Mouse (Mus musculus): ENCODE data around the gene Foxred1. TPM values are rescaled to one million over a fixed set of nuclear protein-coding genes. Genes with fewer than 3 reads are reported as not detected.
A peak's percentile ranks its signal among the peaks of the same experiment; 100 is the strongest.

The Foxred1 gene
- polyA plus RNA-seq, 1 experiment from 2014 or later: 36.8 TPM

DNA sequence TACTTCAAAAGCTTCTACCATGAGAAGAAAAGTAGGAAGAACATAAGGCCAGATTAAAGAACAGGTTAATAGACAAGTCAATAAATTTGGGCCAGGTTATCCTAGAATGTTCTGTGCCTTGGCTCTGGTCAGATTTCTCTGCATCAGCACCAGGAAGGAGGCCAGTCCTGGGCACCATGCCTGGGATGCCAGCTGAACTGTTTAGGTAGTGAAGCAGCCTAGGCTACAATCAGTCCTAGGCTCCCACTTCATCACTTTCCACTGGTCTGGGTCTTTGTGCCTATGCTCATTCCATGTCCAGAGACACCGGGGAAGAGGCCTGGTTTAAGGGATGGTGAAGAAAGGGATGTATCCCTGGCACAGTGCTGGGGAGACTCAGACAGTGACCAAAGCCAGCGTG, 6.4 kb downstream of the Foxred1 start:
- H3K27ac ChIP-seq: no peak overlapping the region
- H3K9me3 ChIP-seq (replicated peaks; ENCODE audit: low read length): no peaks in the 10 kb centered on the region
- peaks cover 41% of the 10 kb centered on the region for H3K36me3 ChIP-seq (ENCODE audit: insufficient read depth, low read length)
- no peaks in the 10 kb centered on the region for H3K27me3 ChIP-seq (ENCODE audit: insufficient read depth, low read length)
- WGBS: 96% methylated on average over 2 of the region's 2 CpGs
- H3K4me3 ChIP-seq (replicated peaks; ENCODE audit: low read depth, low read length): no peak overlapping the region
- H3K4me1 ChIP-seq (replicated peaks; ENCODE audit: insufficient read depth, low read length): peaks cover 7% of the 10 kb centered on the region; the same call in 1 of the 2 replicates
- H3K4me2 ChIP-seq (ENCODE audit: low read length): no peak overlapping the region
- ATAC-seq (replicated peaks; ENCODE audit: low FRiP score, low read depth) (no peak), DNase-seq (ENCODE audit: low spot score) (no peak)
- no peak for TF ChIP-seq CTCF (IDR thresholded peaks at IDR 0.05; ENCODE audit: low read depth)
- H3K9ac ChIP-seq (ENCODE audit: low read depth, low read length): no peak overlapping the region

GRCm38 (mm10) chr9:35203536-35203935, 7.3 kb downstream of the Foxred1 start:
- ATAC-seq (replicated peaks; ENCODE audit: low FRiP score, low read depth): no peak
- Histone ChIP-seq H3K9me3 (replicated peaks; ENCODE audit: low read length) (no peaks in the 10 kb centered on the region), H3K4me3 (replicated peaks; ENCODE audit: low read depth, low read length) (no peak overlapping the region), H3K4me2 (ENCODE audit: low read length) (no peak overlapping the region), H3K4me1 (replicated peaks; ENCODE audit: insufficient read depth, low read length) (peaks cover 7% of the 10 kb centered on the region; the same call in 1 of the 2 replicates), H3K9ac (ENCODE audit: low read depth, low read length) (no peak overlapping the region), H3K27me3 (ENCODE audit: insufficient read depth, low read length) (no peaks in the 10 kb centered on the region), H3K36me3 (ENCODE audit: insufficient read depth, low read length) (peaks cover 35% of the 10 kb centered on the region), H3K27ac (no peak overlapping the region)
- 58% methylated on average over 3 of the region's 3 CpGs for WGBS
- TF ChIP-seq CTCF (IDR thresholded peaks at IDR 0.05; ENCODE audit: low read depth): no peak
- DNase-seq (ENCODE audit: low spot score): no peak

DNA sequence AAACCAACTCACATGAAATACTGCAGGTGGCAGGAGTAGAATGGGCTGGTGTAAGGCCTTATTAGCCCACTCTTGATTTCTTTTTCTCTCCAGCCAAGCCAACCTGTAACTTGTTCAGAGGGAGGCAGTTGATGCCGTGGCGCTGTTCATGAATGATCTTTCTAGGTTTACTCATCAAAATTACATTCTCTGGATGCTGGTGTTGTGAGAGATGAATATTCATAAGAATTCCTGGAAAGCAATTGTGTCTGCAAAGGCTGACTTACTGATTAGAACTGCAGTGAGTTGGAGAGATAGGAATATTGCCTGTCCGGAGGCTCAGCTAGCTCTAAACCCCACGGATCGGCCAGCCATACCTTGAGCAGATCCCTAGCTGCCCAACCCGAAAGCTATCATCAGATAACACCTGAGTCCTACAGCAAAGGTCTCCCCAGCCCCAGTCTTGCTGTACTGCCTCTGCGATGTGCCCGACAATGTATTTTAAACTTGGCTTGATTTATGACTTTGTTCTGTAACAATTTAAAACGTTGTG, 10.3 kb downstream of the Foxred1 start:
- Histone ChIP-seq H3K9ac (ENCODE audit: low read depth, low read length) (peak overlapping the region; percentile 66; the same call in 1 of the 2 replicates), H3K27ac (no peak overlapping the region), H3K36me3 (ENCODE audit: insufficient read depth, low read length) (peaks cover 7% of the 10 kb centered on the region), H3K4me2 (ENCODE audit: low read length) (peak overlapping the region; percentile 56), H3K4me3 (replicated peaks; ENCODE audit: low read depth, low read length) (peak overlapping the region; percentile 65; the same call in 1 of the 2 replicates), H3K27me3 (ENCODE audit: insufficient read depth, low read length) (no peaks in the 10 kb centered on the region), H3K4me1 (replicated peaks; ENCODE audit: insufficient read depth, low read length) (peaks cover 7% of the 10 kb centered on the region; the same call in 1 of the 2 replicates), H3K9me3 (replicated peaks; ENCODE audit: low read length) (no peaks in the 10 kb centered on the region)
- ATAC-seq (replicated peaks; ENCODE audit: low FRiP score, low read depth) (no peak), DNase-seq (ENCODE audit: low spot score) (no peak)
- 41% methylated on average over 9 of the region's 9 CpGs for WGBS
- no peak for TF ChIP-seq CTCF (IDR thresholded peaks at IDR 0.05; ENCODE audit: low read depth)

DNA sequence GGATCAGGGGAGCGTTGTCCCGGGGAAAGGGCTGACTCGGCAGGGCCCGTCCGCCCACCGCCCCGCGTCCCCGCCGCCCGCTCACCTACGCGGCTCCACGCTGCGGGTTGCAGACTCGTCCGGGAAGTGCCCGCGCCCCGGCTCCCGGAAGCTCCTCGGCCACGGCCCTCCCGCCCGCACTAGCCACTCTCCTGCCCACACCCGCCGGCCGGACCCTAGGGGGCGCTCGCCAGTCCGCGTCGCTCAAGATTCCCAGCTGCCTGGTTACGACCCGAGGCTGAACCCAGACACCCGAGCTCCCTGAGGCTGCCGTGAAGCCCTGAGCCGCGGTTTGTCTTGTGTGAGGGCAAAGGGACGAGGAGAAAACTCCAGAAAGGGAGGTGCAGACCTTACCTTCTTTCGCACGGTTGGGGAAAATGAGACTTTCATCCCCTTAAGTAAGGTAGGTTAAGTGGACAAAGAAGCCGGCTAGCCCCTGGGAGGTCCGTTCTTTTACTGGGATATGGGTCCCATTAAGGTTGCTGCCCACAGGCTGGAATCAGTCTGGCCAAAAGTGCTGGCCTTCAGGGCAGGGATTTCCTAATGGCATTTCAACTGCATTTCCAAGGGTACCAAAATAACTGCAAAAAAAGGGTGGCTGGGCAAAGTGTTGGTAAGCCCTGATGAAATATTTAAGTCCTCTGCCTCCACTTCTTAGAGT, 10.9 kb downstream of the Foxred1 start, which contains the start of the genes Srpr and Tirap:
Gene Srpr, plus strand, starts transcription at position 404 of the 700 bp plus-strand sequence.
Gene Tirap, minus strand, starts transcription at position 520 of the 700 bp plus-strand sequence.
- peaks cover 7% of the 10 kb centered on the region; the same call in 1 of the 2 replicates for H3K4me1 ChIP-seq (replicated peaks; ENCODE audit: insufficient read depth, low read length)

GRCm38 (mm10) chr9:35198945-35199771, 11.7 kb downstream of the Foxred1 start:
- Histone ChIP-seq H3K27ac (peak overlapping the region; percentile 52), H3K4me1 (replicated peaks; ENCODE audit: insufficient read depth, low read length) (peaks cover 7% of the 10 kb centered on the region; the same call in 1 of the 2 replicates), H3K4me3 (replicated peaks; ENCODE audit: low read depth, low read length) (peak overlapping the region; percentile 65), H3K36me3 (ENCODE audit: insufficient read depth, low read length) (no peaks in the 10 kb centered on the region), H3K4me2 (ENCODE audit: low read length) (peak overlapping the region; percentile 56), H3K9me3 (replicated peaks; ENCODE audit: low read length) (no peaks in the 10 kb centered on the region), H3K27me3 (ENCODE audit: insufficient read depth, low read length) (no peaks in the 10 kb centered on the region), H3K9ac (ENCODE audit: low read depth, low read length) (peak overlapping the region; percentile 66)
- TF ChIP-seq CTCF (IDR thresholded peaks at IDR 0.05; ENCODE audit: low read depth): no peak
- DNase-seq (ENCODE audit: low spot score) (peak; percentile 29), ATAC-seq (replicated peaks; ENCODE audit: low FRiP score, low read depth) (peak; percentile 71)
- 20% methylated on average over 18 of the region's 18 CpGs for WGBS

More for the DNA sequence above, 10.9 kb downstream of the Foxred1 start, which contains the start of the genes Srpr and Tirap:
- DNase-seq (ENCODE audit: low spot score): peak; percentile 91
- Histone ChIP-seq H3K9me3 (replicated peaks; ENCODE audit: low read length) (no peaks in the 10 kb centered on the region), H3K4me3 (replicated peaks; ENCODE audit: low read depth, low read length) (peak within 1 kb of the TSS; percentile 65), H3K4me2 (ENCODE audit: low read length) (peak within 1 kb of the TSS; percentile 56), H3K27ac (peak within 1 kb of the TSS; percentile 52), H3K27me3 (ENCODE audit: insufficient read depth, low read length) (no peaks in the 10 kb centered on the region), H3K36me3 (ENCODE audit: insufficient read depth, low read length) (peaks cover 5% of the 10 kb centered on the region), H3K9ac (ENCODE audit: low read depth, low read length) (peak within 1 kb of the TSS; percentile 66)
- WGBS: under 1% methylated on average over 38 of the region's 44 CpGs
- TF ChIP-seq CTCF (IDR thresholded peaks at IDR 0.05; ENCODE audit: low read depth): peak; percentile 85
- ATAC-seq (replicated peaks; ENCODE audit: low FRiP score, low read depth): peak; percentile 94

DNA sequence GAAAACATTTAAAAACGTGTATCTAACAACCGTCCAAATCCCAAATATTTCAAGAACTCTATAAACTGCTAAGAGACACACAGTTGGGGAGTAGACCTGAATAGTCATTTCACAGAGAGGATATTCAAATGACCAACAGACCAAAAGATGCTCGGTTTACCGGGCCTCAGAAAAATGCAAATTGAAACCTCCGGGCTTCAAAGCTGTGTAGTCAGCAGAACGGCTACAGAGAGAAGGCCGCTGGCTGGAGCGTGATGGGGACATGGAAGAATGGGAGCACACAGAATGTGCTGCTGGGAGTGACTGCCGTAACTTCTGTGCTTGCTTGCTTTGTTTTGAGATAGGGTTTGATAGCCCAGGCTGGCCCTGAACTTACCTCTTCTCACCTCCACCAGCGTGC, 12.5 kb downstream of the Foxred1 start:
- Histone ChIP-seq H3K27ac (no peak overlapping the region), H3K4me1 (replicated peaks; ENCODE audit: insufficient read depth, low read length) (peaks cover 7% of the 10 kb centered on the region; the same call in 1 of the 2 replicates), H3K9me3 (replicated peaks; ENCODE audit: low read length) (no peaks in the 10 kb centered on the region), H3K4me3 (replicated peaks; ENCODE audit: low read depth, low read length) (no peak overlapping the region), H3K36me3 (ENCODE audit: insufficient read depth, low read length) (no peaks in the 10 kb centered on the region), H3K4me2 (ENCODE audit: low read length) (no peak overlapping the region), H3K9ac (ENCODE audit: low read depth, low read length) (no peak overlapping the region), H3K27me3 (ENCODE audit: insufficient read depth, low read length) (no peaks in the 10 kb centered on the region)
- no peak for TF ChIP-seq CTCF (IDR thresholded peaks at IDR 0.05; ENCODE audit: low read depth)
- 73% methylated on average over 10 of the region's 10 CpGs for WGBS
- no peak for ATAC-seq (replicated peaks; ENCODE audit: low FRiP score, low read depth)
- DNase-seq (ENCODE audit: low spot score): no peak
